Mouse (Mus musculus) neural tube, embryonic 12.5 days (tissue): ENCODE measurements at regions not wholly inside any gene's neighbourhood (a gene's known extent, or its start where the extent isn't known, plus 50 kb on each side); places are given as distances from the start of the nearest gene placed in this dataset. TPM values are rescaled to one million over a fixed set of nuclear protein-coding genes. Genes with fewer than 3 reads are reported as not detected.

Experiments
- microRNA-seq: library from miRNA; unstranded; fragments of <30 nt; microRNA quantifications from one replicate; pipeline ENCODE4, GENCODE M21; 2017

Small RNA genes lying in the stretch of these regions (microRNA-seq; reads per million reads assigned to microRNA genes)
- not detected for gene Mir6378
